Mouse (Mus musculus) liver, postnatal 0 days (tissue): ENCODE measurements around the gene Pm20d2.

Experiments used
- CTCF ChIP-seq: sonication (generic); IDR thresholded peaks from 2 replicates; pipeline ENCODE4 v1.5.1; 2016; ENCODE audit warnings: antibody characterized with exemption, low read depth
- EP300 ChIP-seq: IDR thresholded peaks from 2 replicates; pipeline ENCODE4 v1.6.1; 2016; ENCODE audit warnings: antibody characterized with exemption, low read depth, mild to moderate bottlenecking

DNA sequence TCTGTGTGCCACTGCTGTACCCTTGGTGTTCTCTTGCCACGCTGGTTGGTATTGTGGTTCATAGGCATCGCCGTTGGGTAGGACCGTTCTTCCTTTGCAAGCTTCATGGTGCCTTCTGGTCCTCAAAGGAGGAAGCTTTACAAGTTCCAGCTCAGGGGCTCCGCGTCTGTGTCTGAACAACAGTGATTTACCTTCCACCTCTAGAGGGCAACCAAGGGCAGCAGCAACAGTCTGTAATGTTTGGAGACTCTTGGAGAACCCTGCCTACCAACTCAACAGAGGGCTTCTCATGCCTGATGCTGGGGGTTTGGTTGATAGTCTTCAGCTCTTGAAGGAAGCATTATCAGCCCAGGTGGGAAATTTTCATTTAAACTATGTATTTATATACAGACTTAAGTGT is 65.0 kb downstream of the Pm20d2 start:
- TF ChIP-seq CTCF (peak; percentile 69), EP300 (no peak)
